Mouse (Mus musculus) left cerebral cortex, postnatal 36 days (tissue): ENCODE measurements around the gene Clec1a. TPM values are rescaled to one million over a fixed set of nuclear protein-coding genes. Genes with fewer than 3 reads are reported as not detected.
"Not testable (repeated sequence)": the region's sequence is repeated elsewhere in the genome, so short reads cannot be mapped to it uniquely, and the experiment has no call there.

Experiments used
- DNase-seq, 2 experiments: peaks; one replicate each; pipeline ENCODE4 v3.0.0; 2021 to 2022; ENCODE audit warnings: low spot score in 2 of 2, mixed read lengths in 1 of 2
- intact Hi-C: fragments of 180-260 bp; cut with DNase I; formaldehyde crosslinking; loops from one replicate; pipeline ENCODE4 v1.15.1; 2025
- total RNA-seq, 2 experiments: library from RNA; stranded (reverse); gene quantifications; 2 replicates each; pipeline ENCODE4 v1.2.3; 2021

Gene Clec1a
- total RNA-seq: 1 to 10 TPM in 1 of 2 experiments, under 1 TPM in 1; 0.52 to 1.1 TPM

DNA sequence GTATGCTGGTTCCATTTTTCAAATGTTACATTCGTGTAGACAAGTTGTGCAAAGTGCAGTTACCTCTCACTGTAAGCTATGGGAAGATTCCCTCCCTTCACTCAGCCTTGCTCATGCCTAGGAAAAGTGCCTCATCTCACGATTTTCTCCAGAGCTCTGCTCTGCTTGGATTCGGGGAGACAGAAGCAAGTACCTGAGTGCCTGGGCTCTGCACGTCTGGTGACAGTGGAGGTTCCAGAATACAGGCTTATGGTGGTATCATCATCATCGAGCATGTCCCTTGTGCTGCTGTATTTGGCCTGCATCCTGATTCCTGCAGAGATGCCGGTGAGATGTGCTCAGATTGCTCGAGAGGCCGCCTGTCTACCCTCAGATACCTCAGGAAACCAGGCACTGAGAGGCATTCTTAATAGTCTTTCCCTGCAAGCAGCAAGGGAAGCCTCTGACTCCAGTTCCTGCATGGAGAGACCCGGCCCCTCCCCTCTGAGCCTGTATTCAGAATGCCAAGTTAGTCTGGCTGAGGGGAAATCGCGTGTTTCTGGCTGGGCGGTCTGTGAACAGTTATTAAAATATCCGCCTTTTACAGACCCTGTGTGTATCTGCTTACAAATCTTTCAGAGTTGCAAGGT, at the start of gene Clec1a:
Clec1a (minus strand) TSS at position 590 of the 629 bp plus-strand sequence.
- no peak for DNase-seq
- intact Hi-C loops: no loop called here

DNA sequence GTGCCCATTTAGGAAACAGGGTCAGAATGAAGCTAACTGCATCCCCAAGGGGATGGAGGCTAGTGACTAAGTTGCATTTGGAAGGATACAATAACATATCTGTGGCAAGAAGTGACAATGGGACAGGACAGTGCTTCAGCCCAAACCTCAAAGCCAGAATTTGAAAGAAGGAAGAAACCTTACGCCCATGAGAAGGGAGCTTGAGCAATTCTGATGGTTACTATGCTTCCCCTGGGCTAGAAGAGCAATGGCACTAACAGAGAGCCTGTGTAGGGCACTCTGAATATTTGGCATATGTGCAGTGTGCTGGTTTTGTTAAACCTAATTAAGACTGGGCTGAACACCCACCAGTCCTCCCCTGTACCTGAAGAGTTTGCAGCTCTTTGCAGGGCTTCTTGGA, 47.7 kb upstream of the Clec1a start:
- intact Hi-C loops, DNase-seq: not testable (repeated sequence)

DNA sequence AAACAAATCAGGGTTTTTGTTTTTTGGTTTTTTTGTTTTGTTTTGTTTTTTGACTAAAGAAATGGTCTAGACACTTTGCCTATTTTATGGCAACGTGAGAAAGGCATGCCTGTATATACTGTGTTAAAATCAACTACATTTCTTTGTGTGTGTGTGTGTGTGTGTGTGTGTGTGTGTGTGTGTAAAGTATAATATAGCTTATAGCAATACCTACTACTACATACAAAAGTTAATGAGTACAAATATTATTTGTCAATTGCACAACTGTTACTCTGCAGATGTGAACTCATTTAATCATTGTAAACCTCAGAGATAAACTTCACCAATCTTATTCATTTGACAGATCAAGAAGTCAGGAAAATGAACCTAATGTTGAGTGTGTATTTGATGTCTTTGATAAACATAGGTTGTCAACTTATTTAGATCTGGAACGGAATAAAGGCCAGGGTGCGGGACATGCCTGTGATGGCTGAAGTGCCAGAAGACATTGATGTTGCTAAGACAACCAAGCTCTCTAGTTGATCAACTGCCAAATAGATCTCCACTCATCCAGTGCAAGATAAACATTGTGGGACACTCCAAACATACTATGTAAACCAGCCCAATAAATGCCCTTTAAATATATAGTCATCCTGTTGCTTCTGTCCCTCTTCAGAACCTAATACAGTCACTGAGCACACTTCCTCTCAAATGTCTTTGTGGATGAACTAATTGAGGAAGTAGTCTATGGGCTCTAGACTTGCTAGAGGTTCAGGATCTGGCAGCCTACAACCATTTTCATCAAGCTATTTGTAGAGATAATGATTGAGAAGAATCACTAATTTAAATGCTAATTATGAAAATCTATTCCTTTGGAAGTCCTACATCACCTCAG, 45.8 kb upstream of the Clec1a start:
- no peak for DNase-seq
- intact Hi-C loops: no loop called here

DNA sequence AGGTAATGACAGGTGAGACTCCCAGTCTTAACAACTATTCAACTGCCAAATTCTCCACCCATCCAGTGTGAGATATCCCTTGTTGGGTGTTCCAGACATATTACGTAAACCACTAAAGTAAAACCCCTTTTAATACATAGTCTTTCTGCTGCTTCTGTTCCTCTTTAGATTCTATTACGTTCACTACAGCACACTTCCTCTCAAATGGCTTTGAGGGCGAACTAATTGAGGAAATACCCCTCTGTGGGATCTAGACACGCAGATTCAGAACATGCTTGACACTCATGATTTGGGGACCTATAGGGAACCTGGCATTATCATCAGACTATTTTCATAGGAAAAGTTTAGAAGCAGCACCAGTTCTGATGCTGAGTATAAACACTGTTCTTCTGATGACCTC, 43.1 kb upstream of the Clec1a start:
- DNase-seq: no peak
- intact Hi-C loops: no loop called here

DNA sequence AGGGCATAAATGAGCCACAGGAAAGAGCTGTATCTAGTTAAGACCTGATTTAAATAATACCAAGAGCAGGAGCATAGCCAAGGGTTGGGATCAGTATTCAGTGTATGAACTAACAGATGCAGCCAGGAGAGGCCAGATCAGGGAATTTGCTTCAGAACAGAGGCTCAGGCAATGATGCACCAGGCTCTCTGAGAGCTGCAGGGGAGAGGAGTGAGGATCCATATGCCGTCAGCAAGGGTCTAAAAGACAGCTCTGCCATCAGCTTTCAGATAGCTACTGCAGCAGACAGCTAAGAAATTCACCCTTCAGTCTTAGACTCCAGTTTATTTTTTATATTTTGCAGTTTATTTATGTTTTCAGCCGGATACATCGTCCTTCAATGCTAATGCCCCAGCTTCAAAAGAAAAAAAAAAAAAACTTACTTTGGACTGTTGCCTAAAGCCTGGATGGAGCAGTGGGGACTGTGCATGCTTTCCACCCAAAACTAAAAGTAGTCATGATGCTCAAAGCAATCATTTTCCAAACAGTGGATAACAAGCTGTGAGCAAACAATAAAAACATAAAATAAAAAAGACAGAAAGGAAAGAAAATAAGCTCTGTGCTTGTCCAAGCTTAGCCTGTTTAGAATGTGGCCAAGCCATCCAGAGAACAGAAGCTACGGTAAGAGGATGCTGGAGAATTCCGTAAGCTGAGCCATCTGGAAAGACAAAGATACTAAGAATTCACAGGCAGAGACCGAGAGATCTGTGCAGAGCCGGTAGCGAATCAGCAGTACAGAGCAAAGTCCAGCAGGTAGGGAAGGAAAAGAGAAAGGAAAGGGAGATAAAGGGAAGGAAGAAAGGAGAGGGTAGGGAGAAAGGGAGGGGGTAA, 28.5 kb upstream of the Clec1a start:
- no peak for DNase-seq
- intact Hi-C loops: no loop called here

DNA sequence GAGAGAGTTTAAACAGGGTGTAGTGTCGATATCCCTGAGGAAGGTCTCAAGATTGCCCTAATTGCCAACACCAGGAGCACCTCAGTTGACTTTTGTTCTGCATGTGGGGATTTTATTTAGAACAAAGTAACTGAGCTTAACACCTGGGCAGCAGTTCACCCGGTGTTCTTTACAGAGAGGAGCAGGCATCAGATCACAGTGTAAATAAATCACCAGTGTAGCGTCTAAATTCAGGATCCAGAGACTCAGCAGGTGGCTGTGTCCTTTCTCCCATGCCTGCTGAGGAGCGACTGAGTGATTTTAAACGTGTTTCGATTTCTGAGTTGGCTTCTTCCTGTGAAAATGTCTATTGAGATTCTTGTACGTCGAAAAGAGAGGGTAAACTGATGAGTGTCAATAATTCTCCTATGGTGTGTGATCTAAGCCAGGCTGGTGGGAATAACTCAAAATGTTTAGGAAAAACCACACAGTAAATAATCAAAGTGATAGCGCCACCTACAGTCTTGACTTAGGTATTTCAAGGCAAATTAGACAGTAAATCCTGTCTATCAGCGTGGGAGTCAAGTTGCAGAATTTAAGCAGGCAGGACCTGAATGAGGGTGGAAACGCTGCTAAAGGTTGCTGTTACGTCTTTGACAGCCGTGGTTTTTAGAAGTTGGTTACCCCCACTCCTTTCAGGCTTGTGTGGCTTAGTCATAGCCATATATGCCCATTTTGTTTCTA, 24.8 kb upstream of the Clec1a start:
- intact Hi-C loops: loop anchor here (2.0 kb wide), 1 partner anchor 84 kb away; no protein-coding TSS in a partner anchor
- no peak for DNase-seq

DNA sequence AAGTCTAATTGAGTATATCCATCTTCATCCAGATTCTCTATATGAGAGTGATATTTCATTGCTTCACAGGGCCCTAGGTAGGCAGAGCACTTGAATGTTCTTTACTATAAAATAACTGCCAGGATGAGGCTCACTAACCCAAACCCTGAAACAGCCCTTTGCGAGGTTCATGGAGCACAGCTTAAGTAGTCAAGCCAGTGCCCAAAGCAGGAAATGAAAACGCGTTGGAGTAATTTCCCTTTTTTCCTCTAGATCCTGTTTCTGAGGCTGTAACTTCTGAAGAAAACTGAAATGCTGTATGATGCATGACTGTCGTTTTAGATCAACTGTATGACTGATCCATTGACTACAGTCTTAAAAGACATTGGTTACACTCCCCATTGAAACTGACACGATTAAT, 20.8 kb upstream of the Clec1a start:
- no peak for DNase-seq
- intact Hi-C loops: no loop called here

DNA sequence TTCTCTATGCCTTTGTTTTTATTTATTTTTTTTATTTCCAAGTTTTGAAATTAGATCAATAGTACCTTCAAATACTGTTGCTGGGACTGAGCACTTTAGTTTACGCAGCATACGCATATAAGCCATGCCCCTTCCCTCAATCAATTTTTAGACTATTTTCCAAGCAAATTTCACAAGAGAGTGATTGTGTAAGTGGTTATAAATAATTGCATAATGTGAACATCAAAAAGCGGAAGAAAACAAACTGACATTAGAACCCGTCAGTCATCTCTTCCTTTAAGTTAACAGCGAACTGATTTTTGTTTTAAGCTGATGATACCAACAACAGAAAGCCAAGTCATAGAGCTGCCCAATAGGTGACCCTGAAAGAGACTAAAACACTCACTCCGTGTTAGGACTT, 19.6 kb upstream of the Clec1a start:
- no peak for DNase-seq
- intact Hi-C loops: no loop called here

DNA sequence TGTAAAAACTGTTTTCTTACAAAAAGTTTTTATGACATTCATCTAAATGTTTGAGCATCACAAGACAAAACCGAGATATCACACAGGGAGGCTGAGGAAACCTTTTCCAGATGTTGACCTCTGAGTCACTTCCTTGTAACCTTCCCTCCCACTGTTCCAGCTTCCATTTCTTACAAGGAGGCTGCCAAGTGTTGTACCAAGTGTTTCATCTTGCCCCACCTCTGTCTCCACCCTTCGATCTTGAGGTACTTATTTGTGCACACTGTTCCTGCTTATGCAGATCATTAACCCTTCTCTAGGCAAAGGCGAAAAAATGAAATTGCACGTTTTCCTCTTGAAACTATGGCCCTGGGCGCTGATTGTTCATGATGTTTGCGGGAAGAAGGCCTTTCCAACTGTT, 2.1 kb downstream of the Clec1a start:
- no peak for DNase-seq
- intact Hi-C loops: no loop called here

DNA sequence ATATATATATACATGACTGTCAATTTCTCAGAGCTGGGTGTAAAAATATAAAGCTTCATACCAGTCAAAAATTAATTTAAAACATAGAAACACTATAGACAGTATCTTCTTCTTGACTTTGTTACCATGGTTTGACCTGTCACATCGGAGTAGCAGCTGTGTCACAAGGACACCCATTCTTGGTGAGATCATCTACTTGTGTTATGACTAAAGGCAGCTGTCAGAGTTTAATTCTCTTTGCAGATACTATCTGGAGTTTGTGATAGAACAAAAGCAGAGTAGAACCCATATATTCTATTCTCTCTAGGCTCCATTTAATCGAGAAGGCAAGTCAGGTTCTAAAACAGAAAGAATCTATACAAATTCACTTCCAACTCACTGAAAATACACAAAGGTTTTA, 13.8 kb downstream of the Clec1a start:
- DNase-seq: no peak

DNA sequence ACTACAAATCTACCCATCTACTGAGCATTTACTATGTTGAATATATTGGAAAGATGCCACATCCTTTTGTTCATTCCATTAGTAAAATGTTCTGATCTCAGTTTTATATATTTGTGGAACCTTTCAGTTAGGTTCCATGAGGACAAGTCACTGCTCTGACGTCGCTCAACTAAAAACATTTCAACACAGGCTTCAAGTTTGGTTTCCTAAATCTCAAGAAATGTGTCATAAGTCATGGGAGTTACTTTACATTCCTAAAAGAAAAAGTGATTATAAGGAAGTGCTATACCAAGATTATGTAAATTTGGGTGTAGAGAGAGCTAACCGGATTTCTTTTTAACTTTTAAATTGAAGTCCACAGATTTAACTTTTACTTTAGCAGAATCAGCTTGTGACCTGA, 15.8 kb downstream of the Clec1a start:
- intact Hi-C loops: no loop called here
- DNase-seq: no peak

More for the DNA sequence above, 13.8 kb downstream of the Clec1a start:
- intact Hi-C loops: no loop called here

DNA sequence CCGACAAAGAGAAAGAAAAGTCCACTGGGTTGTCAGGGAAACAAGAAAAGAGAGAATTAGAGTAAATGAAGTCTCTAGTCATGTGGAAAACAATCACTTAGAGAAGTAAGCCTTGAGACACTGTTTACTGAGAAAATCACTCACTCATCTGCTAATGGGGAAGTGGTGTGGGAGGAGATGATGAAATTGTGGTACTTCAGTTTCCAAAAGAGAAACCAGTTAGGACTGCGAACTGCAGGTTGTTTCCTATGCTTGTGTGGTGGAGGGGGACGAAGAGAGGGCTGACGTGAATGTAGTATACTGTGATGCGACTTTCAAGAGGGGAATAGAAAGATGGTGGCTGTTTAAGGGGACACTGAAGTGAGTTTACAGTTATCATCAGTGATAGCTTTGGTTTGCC, 17.6 kb downstream of the Clec1a start:
- intact Hi-C loops: no loop called here
- DNase-seq: no peak

DNA sequence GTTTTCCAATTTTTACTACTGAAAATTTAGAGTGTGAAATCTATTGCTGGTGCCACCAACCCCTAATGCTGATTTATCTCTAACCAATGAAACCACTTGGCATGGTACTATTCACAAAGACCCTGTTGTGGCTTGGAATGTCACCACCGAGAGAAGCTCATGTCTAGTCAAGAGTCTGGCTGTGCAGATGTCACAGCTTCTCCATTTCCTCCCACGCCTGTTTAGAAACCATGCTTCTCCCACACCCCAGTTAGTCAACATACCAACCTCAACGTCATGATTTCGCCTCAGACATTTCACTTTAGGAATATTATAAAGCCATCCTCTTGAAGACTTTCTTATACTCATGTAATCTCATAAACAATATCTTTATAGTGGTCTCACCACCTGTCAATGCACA, 24.5 kb downstream of the Clec1a start:
- DNase-seq: no peak
- intact Hi-C loops: no loop called here

DNA sequence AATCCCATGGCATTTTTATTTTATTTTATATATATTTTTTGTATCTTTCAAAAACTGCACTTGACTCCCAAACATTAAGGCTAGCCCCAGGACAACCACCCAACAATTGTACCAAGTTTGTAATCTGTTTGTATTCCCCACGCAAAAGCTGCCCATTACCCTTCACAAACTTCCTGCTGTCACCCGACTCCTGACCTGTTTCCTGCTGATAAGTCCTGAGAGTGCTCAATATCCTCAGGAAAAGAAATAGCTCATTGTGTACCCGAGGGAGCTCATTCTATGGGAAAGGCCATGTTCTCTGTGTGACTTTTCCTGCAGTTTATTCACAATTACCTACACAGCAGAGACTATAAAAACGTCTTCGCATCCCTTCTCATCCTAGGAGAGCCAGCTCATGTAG, 26.0 kb downstream of the Clec1a start:
- intact Hi-C loops: no loop called here
- no peak for DNase-seq

DNA sequence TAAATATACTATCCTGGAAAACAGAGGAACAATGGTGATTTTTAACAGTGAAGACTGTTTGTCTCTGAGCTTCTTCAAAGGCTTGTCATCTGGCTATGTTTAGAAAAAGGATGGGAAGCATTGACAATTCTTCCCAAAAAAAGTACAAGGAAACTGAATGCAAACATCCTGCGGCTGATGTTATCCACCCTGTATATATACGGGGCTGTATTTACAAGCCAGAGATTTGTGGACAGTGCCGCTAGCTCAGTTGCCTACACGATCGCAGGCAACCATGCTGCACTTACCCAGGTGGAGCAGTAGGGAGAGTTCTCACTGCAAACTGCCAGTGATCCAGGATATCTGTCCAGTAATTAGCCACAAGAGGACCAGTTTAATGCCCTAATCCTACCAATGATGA, 26.6 kb downstream of the Clec1a start:
- no peak for DNase-seq

DNA sequence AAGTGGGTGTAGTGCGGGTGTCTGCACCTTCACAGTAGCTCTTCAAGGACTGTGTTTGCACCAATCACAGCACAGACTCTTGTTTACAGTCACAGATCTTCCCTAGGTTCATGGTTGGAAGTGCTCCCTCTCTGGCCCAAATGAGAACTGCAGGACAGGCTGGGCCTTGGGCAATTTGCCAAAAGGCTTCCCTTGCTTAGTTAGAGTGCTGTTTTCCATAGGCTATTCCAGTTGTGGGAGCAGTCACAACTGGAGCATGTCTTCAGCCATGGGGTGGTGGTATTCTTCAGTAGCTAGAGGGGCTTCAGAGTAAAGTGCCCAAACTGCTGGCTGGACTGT, 28.1 kb downstream of the Clec1a start:
- DNase-seq: peak; percentile 42 to 45
- intact Hi-C loops: no loop called here

More for the DNA sequence above, 26.6 kb downstream of the Clec1a start:
- intact Hi-C loops: no loop called here

DNA sequence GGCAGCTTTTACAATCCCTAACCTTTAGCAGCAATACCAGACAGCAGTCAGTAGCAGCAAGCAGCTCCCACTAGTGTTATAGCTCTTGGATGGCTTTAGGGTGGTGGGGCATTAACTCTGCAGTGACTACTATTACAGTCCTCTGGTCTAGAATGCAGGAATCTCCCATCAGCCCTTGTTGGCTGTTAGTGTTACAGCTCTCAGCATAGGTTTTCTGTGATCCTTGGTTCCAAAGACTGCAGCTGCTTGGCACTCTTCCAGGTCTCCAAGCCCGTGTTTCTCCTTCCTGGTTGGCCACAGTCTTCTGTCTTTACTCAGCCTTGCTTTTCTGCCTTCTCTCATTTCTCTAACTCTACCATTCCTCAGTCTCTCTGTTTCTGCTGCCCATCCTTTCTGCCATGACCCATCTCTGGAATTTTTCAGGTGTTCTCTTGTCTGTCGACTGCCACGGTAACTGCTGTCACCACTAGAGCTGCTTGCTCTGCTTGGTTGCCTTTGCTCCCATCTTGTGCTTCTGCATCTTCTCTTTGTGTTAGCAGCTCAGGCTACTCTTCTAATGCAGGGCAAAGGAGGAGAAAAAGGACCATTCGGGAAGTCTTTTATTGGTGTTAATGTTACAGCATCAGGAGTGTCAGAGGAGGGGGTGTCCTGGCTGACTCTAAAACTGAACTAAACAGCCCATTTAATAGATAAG, 28.6 kb downstream of the Clec1a start:
- intact Hi-C loops: no loop called here
- no peak for DNase-seq

DNA sequence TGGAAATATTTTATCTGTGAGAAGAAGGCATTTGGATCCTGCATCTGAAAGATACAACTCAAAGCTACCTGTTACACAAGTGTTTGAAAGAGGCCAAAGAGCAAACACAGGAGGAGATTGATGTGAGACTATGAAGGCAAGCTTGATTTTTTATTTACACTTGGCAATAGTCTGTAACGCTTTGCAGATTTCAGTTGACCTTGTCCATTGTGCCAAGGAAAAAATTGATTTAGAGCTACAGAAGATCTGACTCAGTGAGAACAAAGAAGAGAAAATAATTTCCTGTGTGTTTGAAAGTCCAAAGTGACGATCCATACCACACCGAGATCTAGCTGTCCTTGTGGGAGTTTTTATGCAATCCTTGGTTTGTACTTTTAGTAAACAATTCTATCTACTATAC, 29.5 kb downstream of the Clec1a start:
- DNase-seq: no peak
- intact Hi-C loops: no loop called here

DNA sequence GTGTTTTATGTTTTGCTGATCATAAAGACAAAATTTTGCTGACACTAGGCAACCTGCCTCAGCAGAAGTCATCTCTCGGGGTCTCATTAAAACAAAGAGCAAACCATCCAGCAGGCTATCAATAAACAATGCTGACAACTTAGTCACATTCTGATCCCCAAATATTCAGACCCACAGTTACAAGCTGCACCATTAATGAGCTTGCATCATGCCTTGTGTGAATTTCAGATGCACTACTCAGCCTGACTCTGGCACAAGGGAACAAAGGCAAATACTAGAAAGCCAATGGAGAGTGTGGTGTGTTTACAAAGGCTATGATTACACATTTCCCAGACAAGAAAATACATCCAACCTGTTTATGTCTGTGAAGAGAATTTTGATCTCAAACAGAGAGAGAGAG, 37.6 kb downstream of the Clec1a start:
- DNase-seq: no peak
- intact Hi-C loops: no loop called here
